Mouse (Mus musculus) adipocyte (in vitro differentiated cells): Measurements from ENCODE around the gene Gm9918.

Experiments used
- DNase-seq: peaks from one replicate; pipeline ENCODE4 v3.0.0-alpha.2; 2016; ENCODE audit warnings: low spot score

The Gm9918 gene

DNA sequence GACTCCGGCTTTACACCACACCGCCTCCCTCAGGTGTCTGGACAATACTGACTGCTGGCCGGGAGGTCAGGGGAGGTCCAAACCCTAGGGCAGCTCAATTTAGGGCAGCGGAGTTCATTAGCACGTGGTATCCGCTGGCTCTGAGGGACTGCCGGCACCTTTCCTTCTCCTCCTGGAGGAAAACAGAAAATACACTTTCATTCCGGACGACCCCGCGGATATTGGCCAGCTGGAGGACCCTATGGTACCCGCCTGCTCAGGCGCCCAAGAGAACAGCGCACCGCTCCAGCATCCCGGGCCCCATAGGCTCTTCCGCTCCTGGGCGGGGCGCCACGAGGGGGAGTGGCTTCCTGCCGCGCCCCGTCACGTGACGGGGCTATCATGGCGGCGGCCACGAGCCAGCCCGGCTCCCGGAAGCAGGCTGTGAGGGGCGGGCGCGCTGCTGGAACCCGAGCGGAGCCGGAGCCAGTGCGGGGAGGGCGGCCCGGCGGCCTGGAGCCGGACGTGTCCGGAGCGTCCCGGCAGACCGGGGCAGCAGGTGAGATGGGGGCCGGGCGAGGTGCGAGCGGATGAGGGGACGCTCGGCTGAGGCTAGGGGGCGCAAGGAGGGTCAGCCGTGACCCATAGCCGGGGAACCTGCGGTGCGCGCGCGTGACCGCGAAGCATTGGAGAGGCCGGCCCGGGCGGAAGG lies 8.9 kb downstream of the Gm9918 start, which contains the start of gene Mfsd5:
Gene Mfsd5, plus strand, starts transcription at position 363 of the 691 bp plus-strand sequence.
- DNase-seq, result peak; percentile 92

DNA sequence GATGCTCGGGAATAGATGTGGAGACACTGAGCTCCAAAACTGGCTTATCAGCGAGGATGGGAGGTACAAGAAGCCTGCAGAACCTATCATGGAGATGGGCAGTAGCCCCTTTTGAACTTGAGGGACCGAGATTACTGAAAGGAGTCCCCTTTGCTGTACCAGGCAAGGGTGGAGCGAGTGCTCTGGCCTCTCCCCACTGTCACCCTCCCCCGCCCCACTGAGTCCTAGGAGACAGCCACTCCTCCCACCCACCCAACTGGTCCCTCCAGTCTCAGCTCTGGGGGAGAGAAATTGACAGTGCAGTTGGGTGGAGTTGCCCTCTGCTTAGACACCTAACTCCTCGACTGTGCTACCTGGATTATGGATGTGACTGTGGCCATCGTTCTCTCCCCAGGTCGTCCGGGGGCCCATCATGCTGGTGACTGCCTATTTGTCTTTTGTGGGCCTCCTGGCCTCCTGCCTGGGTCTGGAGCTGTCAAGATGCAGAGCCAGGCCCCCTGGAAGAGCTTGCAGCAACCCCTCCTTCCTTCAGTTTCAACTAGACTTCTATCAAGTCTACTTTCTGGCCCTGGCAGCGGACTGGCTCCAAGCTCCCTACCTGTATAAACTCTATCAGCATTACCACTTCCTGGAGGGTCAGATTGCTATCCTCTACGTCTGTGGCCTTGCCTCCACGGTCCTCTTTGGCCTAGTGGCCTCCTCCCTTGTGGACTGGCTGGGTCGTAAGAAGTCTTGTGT lies 9.6 kb downstream of the Gm9918 start:
- DNase-seq, result no peak

DNA sequence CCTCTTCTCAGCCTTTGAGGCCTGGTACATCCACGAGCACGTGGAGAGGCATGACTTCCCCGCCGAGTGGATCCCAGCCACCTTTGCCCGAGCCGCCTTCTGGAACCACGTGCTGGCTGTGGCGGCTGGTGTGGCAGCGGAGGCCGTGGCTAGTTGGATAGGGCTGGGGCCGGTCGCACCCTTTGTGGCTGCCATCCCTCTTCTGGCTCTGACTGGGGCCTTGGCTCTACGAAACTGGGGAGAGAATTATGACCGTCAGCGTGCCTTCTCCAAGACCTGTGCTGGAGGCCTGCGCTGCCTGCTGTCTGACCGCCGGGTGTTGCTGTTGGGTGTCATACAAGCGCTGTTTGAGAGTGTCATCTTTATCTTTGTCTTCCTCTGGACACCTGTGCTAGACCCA lies 10.3 kb downstream of the Gm9918 start:
- DNase-seq, result no peak

DNA sequence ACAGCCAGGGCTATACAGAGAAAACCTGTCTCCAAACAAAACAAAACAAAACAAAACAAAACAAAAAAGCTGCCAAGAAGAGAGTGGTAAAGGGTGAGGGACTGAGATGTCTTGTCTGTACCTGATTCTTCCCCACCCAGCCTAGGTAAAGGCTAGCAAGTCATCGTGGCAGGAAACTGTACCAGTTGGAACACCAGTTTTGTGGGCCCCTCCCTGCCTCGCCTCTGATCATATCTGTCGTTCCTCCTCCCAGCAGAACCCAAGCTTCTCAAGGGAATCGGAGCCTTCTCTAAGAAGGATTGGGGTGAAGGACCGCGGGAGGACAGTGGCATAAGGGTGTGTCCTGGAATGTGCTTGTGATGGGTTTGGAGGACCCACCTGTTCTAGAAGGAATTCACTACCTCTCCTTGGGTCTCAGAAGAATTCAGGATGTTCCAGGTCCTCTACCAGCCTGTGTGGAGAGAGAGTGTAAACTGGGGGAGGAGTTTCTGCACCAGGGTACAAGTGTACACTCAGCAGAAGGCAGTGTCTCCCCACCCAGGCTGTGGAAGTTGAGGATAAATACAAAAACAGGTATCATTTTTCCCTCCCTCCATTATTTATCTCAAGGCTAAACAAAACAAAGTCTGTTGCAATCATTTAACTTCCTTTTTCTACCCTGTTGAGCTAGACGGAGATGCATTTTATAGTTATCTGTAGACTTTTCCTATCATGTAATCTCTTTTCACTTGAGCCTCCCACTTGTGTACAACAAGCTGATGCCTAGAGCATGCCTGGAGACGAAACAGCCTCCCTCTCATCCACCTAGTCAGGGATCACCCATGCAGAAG lies 12.3 kb downstream of the Gm9918 start:
- DNase-seq, result no peak

DNA sequence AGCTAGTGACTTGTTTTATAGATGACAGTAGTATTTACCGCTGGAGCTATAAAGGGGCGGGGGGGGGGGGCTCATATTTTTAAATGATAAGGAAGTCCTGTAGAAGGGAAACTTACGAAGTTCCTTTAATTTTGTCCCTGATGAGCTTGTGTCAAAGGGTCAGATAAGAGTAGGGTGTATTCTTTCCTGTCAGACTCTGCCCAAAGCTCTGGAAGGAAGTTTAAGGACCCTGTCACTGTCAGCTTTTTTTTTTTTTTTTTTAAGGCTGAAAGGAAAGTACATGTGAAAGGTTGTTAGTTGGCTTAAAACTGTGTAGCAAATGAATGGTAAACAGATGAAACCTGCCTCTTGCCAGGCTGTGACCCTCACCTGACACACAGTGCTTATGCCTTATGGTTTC lies 13.3 kb downstream of the Gm9918 start:
- no peak for DNase-seq

DNA sequence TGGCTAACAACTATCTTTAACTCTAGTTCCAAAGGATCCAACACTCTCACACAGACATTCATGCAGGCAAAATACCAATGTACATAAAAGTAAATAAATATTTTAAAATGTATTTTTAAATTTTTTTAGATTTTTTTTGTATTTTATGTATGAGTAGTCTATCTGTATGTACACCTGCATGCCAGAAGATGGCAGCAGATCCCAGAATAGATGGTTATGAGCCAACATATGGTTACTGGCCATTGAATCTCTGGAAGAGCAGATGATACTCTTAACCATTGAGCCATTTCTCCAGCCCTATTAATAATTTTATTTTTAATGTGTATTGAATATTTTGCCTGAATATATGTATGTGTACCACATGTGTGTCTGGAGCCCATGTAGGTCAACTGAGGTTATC lies 17.0 kb downstream of the Gm9918 start:
- peak; percentile 79 for DNase-seq

DNA sequence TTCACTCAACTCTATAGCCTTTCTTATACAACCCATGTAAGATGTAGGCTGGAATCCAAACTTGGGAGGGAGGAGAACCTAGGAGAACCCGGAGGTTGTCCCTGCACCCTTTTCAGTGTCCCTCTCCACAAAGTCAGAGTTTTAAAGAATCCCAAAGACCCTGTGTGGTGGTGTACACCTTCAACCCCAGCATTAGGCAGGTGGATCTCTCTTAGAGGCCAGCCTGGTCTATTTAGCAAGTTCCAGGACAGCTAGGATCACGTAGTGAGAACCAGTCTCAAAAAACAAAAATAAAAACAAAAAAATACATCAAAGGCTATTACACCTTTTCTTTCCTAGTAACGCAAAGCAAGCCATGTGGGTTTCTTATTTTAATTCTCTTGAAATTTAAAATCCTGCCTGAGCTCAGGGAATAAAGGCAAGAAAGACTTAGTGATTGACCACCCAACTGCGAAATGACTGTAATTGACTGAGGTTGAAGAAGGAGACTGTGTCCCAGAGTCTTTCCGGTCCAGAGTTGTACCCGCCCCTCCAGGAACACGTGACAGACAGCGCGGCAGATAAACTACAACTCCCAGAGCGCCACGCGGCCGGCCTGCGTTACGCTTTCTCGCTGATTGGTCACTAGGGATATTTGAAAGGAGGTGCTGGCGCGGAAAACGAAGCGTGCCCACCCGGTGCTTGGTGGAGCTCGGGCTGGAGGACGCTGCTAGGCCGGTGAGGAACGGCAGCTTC lies 25.4 kb downstream of the Gm9918 start, which contains the start of gene Espl1:
Gene Espl1, plus strand, starts transcription at position 634 of the 735 bp plus-strand sequence.
- DNase-seq, result peak; percentile 90

DNA sequence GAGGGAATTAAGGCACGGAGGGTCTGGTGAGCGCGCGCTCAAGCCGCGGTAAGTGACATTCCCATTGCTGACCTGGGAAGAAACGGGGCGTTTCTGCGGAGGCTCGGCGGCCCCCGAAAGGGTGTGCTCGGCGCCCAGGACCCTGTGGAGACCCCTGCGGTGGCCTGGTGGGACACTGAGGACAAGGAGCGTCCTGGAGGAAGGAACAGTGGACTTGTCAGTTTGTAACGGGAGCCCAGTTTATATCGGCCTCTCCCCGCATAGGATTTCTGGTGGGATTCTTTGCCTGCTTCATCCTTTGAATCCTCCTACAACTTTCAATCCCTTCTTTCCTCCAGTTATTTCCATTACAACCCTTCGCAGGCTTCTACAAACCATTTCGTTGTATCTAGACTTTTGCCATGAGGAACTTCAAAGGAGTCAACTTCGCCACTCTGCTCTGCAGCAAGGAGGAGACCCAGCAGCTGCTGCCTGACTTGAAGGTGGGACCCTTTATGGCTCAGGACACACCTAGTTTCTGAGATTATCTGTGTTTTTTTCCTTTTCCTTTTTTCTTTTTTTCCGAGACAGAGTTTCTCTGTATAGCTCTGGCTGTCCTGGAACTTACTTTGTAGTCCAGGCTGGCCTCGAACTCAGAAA lies 26.1 kb downstream of the Gm9918 start:
- DNase-seq, result no peak

DNA sequence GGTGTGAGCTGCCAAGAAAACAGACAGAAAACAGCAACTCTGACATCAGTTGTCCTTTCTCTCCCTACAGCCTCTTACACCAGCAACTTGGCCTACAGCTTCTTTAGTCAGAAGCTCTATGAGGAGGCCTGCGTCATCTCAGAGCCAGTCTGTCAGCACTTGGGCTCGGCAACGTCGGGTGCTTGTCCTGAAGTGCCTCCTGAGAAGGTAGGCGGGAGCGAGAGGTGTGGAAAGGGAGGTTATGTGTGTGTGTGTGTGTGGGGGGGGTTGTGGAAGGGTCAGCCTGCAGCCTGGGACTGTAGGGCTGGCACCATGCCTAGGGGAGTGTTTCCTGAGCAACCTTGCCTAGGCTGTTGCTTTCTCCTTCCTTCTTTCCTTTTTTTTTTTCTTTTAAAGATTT lies 32.2 kb downstream of the Gm9918 start:
- no peak for DNase-seq

DNA sequence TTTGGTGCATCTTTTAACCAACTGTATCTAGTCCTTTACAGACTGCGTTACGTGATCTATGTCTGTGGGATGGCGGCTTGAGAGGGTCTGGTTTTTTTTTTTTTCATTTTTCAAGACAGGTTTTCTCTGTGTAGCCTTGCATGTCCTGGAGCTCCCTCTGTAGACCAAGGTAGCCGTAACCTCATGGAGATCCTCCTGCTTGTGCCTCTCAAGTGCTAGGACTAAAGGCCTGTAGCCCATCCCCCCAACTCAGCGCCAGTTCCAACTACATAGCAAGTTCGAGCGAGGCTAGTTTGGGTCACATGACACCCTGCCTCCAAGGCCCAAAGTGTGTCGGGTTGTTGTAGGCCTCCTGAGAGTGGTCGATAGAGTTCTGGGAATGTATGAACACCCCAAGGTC lies 38.4 kb downstream of the Gm9918 start:
- no peak for DNase-seq

DNA sequence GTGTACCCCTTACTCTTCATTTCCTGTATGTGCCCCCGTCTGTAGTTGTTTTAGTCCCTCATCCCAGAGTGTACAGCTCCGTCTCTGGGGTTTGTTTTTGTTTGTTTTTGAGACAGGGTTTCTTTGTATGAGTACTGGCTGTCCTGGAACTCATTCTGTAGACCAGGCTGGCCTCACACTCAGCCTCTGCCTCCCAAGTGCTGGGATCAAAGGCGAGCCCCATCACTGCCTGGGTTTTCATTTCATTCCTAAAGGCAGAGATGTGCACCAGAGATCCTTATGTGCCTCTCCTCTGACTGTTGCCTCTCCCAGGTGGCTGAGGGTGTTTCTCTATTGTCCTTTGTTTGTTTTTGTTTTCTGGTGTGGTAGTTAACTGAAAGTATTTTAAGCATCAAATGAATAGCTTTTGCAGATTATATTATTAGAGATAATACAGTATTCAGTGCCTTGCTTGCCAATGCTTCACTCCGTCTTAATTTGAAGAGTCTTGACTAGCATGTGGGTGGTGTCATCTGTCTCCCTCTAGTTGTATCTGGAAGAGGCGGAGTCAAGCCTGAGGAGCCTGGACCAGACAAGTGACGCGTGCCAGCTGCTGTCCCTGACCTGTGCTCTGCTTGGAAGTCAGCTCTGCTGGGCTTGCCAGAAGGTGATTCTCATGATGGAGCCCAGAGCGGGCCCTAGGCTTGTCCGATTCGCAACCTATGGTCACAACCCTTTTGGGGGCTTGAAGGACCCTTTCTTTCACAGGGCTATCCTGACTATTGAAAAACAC lies 39.9 kb downstream of the Gm9918 start:
- peak; percentile 41 for DNase-seq

DNA sequence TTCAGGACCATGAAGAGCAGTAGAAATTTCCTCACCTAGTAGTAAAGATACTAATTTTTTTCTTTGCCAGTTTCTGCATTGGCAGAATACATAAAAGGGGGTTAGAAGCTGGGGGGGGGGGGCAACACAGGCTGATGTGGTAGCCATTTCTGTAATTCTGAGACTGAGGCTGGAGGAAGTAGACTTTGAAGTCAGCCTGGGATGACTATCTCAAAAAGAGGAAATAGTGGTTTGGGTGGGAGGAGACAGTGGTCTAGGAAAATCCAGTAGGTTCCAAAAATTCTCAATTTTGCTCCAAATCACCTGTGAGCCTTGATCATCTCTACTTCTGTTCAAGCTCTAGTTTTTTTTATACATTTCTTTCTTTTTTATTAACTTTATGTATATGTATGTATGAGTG lies 41.1 kb downstream of the Gm9918 start:
- no peak for DNase-seq

DNA sequence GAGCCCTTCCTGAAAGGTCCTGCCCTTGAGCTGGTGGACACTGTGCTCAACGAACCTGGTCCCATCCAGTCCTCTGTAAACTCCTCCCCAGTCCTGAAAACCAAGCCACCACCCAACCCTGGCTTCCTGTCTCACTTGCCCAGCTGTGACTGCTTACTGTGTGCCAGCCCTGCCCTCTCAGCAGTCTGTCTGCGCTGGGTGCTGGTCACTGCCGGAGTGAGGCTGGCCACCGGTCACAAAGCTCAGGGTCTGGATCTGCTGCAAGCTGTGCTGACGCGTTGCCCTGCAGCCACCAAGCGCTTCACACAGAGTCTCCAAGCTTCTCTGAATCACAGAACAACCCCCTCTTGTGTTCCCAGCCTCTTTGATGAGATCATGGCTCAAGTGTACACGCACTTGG lies 44.9 kb downstream of the Gm9918 start:
- DNase-seq, result no peak

DNA sequence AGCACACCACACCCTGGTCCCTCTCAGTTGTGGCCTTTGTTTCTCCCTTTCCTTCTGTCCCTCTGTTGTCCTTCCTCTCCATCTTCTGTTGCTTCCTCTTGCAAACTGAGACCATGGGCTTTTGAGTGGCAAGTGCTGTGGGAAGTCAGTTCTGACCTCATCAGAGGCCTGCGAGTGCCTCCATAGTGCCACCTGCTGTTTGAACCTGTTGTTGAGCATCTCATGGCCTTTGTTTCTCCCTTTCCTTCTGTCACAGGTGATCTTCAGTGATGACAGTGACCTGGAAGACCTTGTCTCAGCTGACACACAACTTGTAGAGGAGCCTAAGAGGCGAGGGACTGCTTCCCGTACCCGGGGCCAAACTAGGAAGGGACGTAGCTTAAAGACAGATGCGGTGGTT lies 45.9 kb downstream of the Gm9918 start:
- DNase-seq, result peak; percentile 67
